ENCODE assay signal across 14 mouse cellular contexts in genomic region chr9:22654726-22655393, GRCm38 (mm10).
"Had no signal": no experiment of that assay in that cellular context is flagged by ENCODE, and none has a peak within 500 bp of the region (broad histone marks: within the 10 kb centered on the region; RNA-seq: fewer than 3 reads in every experiment).

No protein-coding gene starts in this region.

- H3K27ac ChIP-seq: layer of hippocampus, adult 2 months; limb, embryonic 12.5 days; liver, embryonic 14.5 days; midbrain, embryonic 13.5 days; neural tube, embryonic 12.5 days; stomach, postnatal 0 days had no signal

- H3K4me3 ChIP-seq: layer of hippocampus, adult 2 months; limb, embryonic 12.5 days; midbrain, embryonic 13.5 days; myocyte; neural tube, embryonic 12.5 days had no signal

- ATAC-seq: midbrain, embryonic 13.5 days had no signal

- DNase-seq: kidney, postnatal 10 days; kidney, postnatal 4 days; liver; lung, adult 18-20 months; right cerebral cortex, adult 18-20 months; right cerebral cortex, postnatal 25 days; thymus, postnatal 14 days had no signal

- H3K27me3 ChIP-seq: limb, embryonic 12.5 days; midbrain, embryonic 13.5 days; neural tube, embryonic 12.5 days had no signal

- H3K36me3 ChIP-seq: limb, embryonic 12.5 days; midbrain, embryonic 13.5 days; neural tube, embryonic 12.5 days had no signal

- H3K9me3 ChIP-seq: midbrain, embryonic 13.5 days had no signal

- H3K9ac ChIP-seq: limb, embryonic 12.5 days; liver, embryonic 14.5 days; midbrain, embryonic 13.5 days; neural tube, embryonic 12.5 days had no signal

- H3K4me1 ChIP-seq: limb, embryonic 12.5 days; midbrain, embryonic 13.5 days; neural tube, embryonic 12.5 days had no signal

- H3K4me2 ChIP-seq: limb, embryonic 12.5 days; midbrain, embryonic 13.5 days; neural tube, embryonic 12.5 days had no signal
